Mouse (Mus musculus) ES-E14 (cell line): Measurements from ENCODE around the gene Myo1f.

Source experiments
- MAFK ChIP-seq: IDR thresholded peaks from 2 replicates; pipeline ENCODE4 v1.6.1; 2014; ENCODE audit warnings: mild to moderate bottlenecking, low read depth, low read length, inconsistent platforms; ENCODE audit not compliant: insufficient read depth
- ZC3H11A ChIP-seq: IDR thresholded peaks from 2 replicates; pipeline ENCODE4 v1.6.1; 2012; ENCODE audit warnings: low read depth, mild to moderate bottlenecking, inconsistent platforms, low read length, borderline replicate concordance

DNA sequence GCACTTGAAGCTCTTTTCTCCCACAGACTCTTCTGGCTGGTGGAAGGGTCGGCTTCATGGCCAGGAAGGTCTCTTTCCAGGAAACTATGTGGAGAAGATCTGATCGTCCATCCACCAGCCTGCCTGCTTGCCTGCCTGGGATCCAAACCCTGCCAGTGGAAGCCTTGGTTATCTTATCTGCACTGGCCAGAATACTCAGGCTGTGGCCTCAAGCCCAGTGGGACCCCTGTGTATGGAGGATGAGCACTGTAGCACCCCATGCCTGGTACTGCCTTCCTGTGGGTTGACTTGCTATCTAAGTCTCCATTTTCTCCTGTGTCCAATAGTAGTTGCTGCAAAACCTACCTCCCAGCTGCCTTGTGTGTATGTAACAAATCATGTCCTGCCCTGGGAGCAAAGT is 51.8 kb downstream of the Myo1f start:
- TF ChIP-seq ZC3H11A (no peak), MAFK (no peak)
